Mouse (Mus musculus): ENCODE measurements around the gene Mad2l2.

DNA sequence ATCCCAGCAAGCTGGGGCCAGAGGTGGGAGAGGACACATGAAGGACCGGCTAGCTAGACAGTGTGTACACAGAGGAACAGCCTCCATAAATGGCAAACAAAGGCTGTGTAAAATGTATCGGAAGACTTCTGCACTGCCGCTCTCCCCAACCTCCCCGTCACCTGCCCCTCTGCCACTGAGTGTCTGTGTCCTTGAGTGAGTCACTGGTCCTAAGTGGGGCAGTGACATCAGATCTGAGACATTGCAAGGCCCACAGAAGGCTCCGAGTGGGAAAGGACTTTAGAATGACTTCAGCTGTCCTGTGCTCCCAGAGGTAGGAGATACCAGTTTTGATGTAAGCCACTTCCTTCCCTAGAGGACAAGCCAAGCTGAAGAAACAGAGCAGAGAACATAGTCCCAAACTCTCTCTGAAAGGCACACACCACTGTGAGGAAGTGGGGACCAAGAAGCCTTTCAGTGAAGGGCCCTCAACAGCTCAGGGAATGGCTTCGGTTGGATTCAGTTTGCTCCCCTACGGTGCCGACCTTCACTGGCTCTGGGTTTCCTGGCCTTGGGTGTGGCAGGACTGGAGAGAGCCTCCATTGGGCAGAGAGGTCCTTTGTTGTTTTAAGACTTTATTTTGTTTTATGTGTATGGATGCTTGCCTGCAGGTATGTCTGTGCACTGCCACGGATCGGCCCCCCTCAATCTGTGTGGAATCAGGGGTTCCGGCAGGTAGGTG lies 37.5 kb upstream of the Mad2l2 start:
- no peak for TF ChIP-seq CTCF (IDR thresholded peaks at IDR 0.05; ENCODE audit: low read depth, low read length)
- TF ChIP-seq GATA1 (IDR thresholded peaks at IDR 0.05; ENCODE audit: borderline replicate concordance, low read length), result no peak

All from G1E (cell line).